Mouse (Mus musculus): ENCODE data around the gene Rb1. TPM values are rescaled to one million over a fixed set of nuclear protein-coding genes. Genes with fewer than 3 reads are reported as not detected.
A peak's percentile ranks its signal among the peaks of the same experiment; 100 is the strongest.

Gene Rb1
- polyA plus RNA-seq, 2 experiments = 15.6 to 29.6 TPM

GRCm38 (mm10) chr14:73313864-73314263, 11.8 kb downstream of the Rb1 start:
- no peak overlapping the region for H3K27ac ChIP-seq (replicated peaks; ENCODE audit: low read depth, low read length)
- 74% methylated on average over 4 of the region's 4 CpGs for WGBS
- no peak overlapping the region for H3K4me3 ChIP-seq (replicated peaks; ENCODE audit: low read length)
- no peak overlapping the region for H3K4me2 ChIP-seq (replicated peaks; ENCODE audit: low read depth, low read length, severe bottlenecking)
- H3K36me3 ChIP-seq (ENCODE audit: control insufficient read depth, insufficient read depth, low read length) = no peaks in the 10 kb centered on the region
- H3K9ac ChIP-seq (ENCODE audit: low read depth, low read length, severe bottlenecking) = no peak overlapping the region
- ATAC-seq (ENCODE audit: low FRiP score, low read depth) (no peak), DNase-seq (ENCODE audit: low spot score) (peak; percentile 44)
- no peaks in the 10 kb centered on the region for H3K4me1 ChIP-seq (ENCODE audit: control insufficient read depth, insufficient read depth, low read length)
- TF ChIP-seq POLR2A (IDR thresholded peaks at IDR 0.05; ENCODE audit: borderline replicate concordance, extremely low read depth, insufficient read depth, insufficient read length) = no peak
- H3K27me3 ChIP-seq (ENCODE audit: control insufficient read depth, insufficient read depth, low read length) = no peaks in the 10 kb centered on the region
- H3K9me3 ChIP-seq (ENCODE audit: control insufficient read depth, low read length) = no peaks in the 10 kb centered on the region

- no peak for TF ChIP-seq POLR2A (IDR thresholded peaks at IDR 0.05; ENCODE audit: borderline replicate concordance, extremely low read depth, insufficient read depth, insufficient read length)
- peak; percentile 41 for DNase-seq (ENCODE audit: low spot score)
- 48% methylated on average over 5 of the region's 5 CpGs for WGBS
Observed at GRCm38 (mm10) chr14:73313396-73313795, 12.2 kb downstream of the Rb1 start.

GRCm38 (mm10) chr14:73312909-73313308, 12.7 kb downstream of the Rb1 start:
- no peaks in the 10 kb centered on the region for H3K4me1 ChIP-seq (ENCODE audit: control insufficient read depth, insufficient read depth, low read length)
- DNase-seq (ENCODE audit: low spot score) = no peak
- 76% methylated on average over 5 of the region's 5 CpGs for WGBS
- H3K27me3 ChIP-seq (ENCODE audit: control insufficient read depth, insufficient read depth, low read length) = no peaks in the 10 kb centered on the region
- TF ChIP-seq POLR2A (IDR thresholded peaks at IDR 0.05; ENCODE audit: borderline replicate concordance, extremely low read depth, insufficient read depth, insufficient read length) = no peak
- no peak overlapping the region for H3K9ac ChIP-seq (ENCODE audit: low read depth, low read length, severe bottlenecking)
- no peak overlapping the region for H3K27ac ChIP-seq (replicated peaks; ENCODE audit: low read depth, low read length)
- no peak overlapping the region for H3K4me3 ChIP-seq (replicated peaks; ENCODE audit: low read length)
- H3K36me3 ChIP-seq (ENCODE audit: control insufficient read depth, insufficient read depth, low read length) = no peaks in the 10 kb centered on the region
- no peak overlapping the region for H3K4me2 ChIP-seq (replicated peaks; ENCODE audit: low read depth, low read length, severe bottlenecking)
- no peak for ATAC-seq (ENCODE audit: low FRiP score, low read depth)
- H3K9me3 ChIP-seq (ENCODE audit: control insufficient read depth, low read length) = no peaks in the 10 kb centered on the region

More at GRCm38 (mm10) chr14:73313396-73313795, 12.2 kb downstream of the Rb1 start:
- Histone ChIP-seq H3K4me3 (replicated peaks; ENCODE audit: low read length) (no peak overlapping the region), H3K36me3 (ENCODE audit: control insufficient read depth, insufficient read depth, low read length) (no peaks in the 10 kb centered on the region), H3K9me3 (ENCODE audit: control insufficient read depth, low read length) (no peaks in the 10 kb centered on the region), H3K9ac (ENCODE audit: low read depth, low read length, severe bottlenecking) (no peak overlapping the region), H3K4me1 (ENCODE audit: control insufficient read depth, insufficient read depth, low read length) (no peaks in the 10 kb centered on the region), H3K4me2 (replicated peaks; ENCODE audit: low read depth, low read length, severe bottlenecking) (no peak overlapping the region), H3K27me3 (ENCODE audit: control insufficient read depth, insufficient read depth, low read length) (no peaks in the 10 kb centered on the region), H3K27ac (replicated peaks; ENCODE audit: low read depth, low read length) (no peak overlapping the region)
- peak; percentile 80; the same call in 1 of the 2 replicates for ATAC-seq (ENCODE audit: low FRiP score, low read depth)

GRCm38 (mm10) chr14:73307490-73307889, 18.1 kb downstream of the Rb1 start:
- Histone ChIP-seq H3K4me1 (ENCODE audit: control insufficient read depth, insufficient read depth, low read length) (no peaks in the 10 kb centered on the region), H3K4me2 (replicated peaks; ENCODE audit: low read depth, low read length, severe bottlenecking) (no peak overlapping the region), H3K9me3 (ENCODE audit: control insufficient read depth, low read length) (no peaks in the 10 kb centered on the region), H3K9ac (ENCODE audit: low read depth, low read length, severe bottlenecking) (no peak overlapping the region), H3K4me3 (replicated peaks; ENCODE audit: low read length) (no peak overlapping the region), H3K27ac (replicated peaks; ENCODE audit: low read depth, low read length) (no peak overlapping the region), H3K36me3 (ENCODE audit: control insufficient read depth, insufficient read depth, low read length) (no peaks in the 10 kb centered on the region), H3K27me3 (ENCODE audit: control insufficient read depth, insufficient read depth, low read length) (no peaks in the 10 kb centered on the region)
- ATAC-seq (ENCODE audit: low FRiP score, low read depth) (no peak), DNase-seq (ENCODE audit: low spot score) (no peak)
- WGBS = 82% methylated on average over 1 of the region's 1 CpGs
- TF ChIP-seq POLR2A (IDR thresholded peaks at IDR 0.05; ENCODE audit: borderline replicate concordance, extremely low read depth, insufficient read depth, insufficient read length) = no peak

- no peak overlapping the region for H3K4me2 ChIP-seq (replicated peaks; ENCODE audit: low read depth, low read length, severe bottlenecking)
- WGBS = 18% methylated on average over 3 of the region's 3 CpGs
- no peaks in the 10 kb centered on the region for H3K27me3 ChIP-seq (ENCODE audit: control insufficient read depth, insufficient read depth, low read length)
- no peak for TF ChIP-seq POLR2A (IDR thresholded peaks at IDR 0.05; ENCODE audit: borderline replicate concordance, extremely low read depth, insufficient read depth, insufficient read length)
- no peak overlapping the region for H3K27ac ChIP-seq (replicated peaks; ENCODE audit: low read depth, low read length)
- no peaks in the 10 kb centered on the region for H3K4me1 ChIP-seq (ENCODE audit: control insufficient read depth, insufficient read depth, low read length)
- H3K36me3 ChIP-seq (ENCODE audit: control insufficient read depth, insufficient read depth, low read length) = no peaks in the 10 kb centered on the region
- H3K9me3 ChIP-seq (ENCODE audit: control insufficient read depth, low read length) = no peaks in the 10 kb centered on the region
- H3K9ac ChIP-seq (ENCODE audit: low read depth, low read length, severe bottlenecking) = no peak overlapping the region
- ATAC-seq (ENCODE audit: low FRiP score, low read depth) (no peak), DNase-seq (ENCODE audit: low spot score) (peak; percentile 63)
- H3K4me3 ChIP-seq (replicated peaks; ENCODE audit: low read length) = no peak overlapping the region
Observed at GRCm38 (mm10) chr14:73303193-73303592, 22.4 kb downstream of the Rb1 start.

GRCm38 (mm10) chr14:73301856-73302255, 23.8 kb downstream of the Rb1 start:
- no peaks in the 10 kb centered on the region for H3K36me3 ChIP-seq (ENCODE audit: control insufficient read depth, insufficient read depth, low read length)
- H3K9me3 ChIP-seq (ENCODE audit: control insufficient read depth, low read length) = no peaks in the 10 kb centered on the region
- H3K9ac ChIP-seq (ENCODE audit: low read depth, low read length, severe bottlenecking) = no peak overlapping the region
- ATAC-seq (ENCODE audit: low FRiP score, low read depth) (no peak), DNase-seq (ENCODE audit: low spot score) (no peak)
- 62% methylated on average over 4 of the region's 4 CpGs for WGBS
- H3K27me3 ChIP-seq (ENCODE audit: control insufficient read depth, insufficient read depth, low read length) = no peaks in the 10 kb centered on the region
- no peak overlapping the region for H3K4me2 ChIP-seq (replicated peaks; ENCODE audit: low read depth, low read length, severe bottlenecking)
- H3K27ac ChIP-seq (replicated peaks; ENCODE audit: low read depth, low read length) = no peak overlapping the region
- no peak for TF ChIP-seq POLR2A (IDR thresholded peaks at IDR 0.05; ENCODE audit: borderline replicate concordance, extremely low read depth, insufficient read depth, insufficient read length)
- H3K4me1 ChIP-seq (ENCODE audit: control insufficient read depth, insufficient read depth, low read length) = no peaks in the 10 kb centered on the region
- no peak overlapping the region for H3K4me3 ChIP-seq (replicated peaks; ENCODE audit: low read length)

All from limb, embryonic 14.5 days (tissue).